Mouse (Mus musculus): ENCODE data around the gene Itgb2l.

DNA sequence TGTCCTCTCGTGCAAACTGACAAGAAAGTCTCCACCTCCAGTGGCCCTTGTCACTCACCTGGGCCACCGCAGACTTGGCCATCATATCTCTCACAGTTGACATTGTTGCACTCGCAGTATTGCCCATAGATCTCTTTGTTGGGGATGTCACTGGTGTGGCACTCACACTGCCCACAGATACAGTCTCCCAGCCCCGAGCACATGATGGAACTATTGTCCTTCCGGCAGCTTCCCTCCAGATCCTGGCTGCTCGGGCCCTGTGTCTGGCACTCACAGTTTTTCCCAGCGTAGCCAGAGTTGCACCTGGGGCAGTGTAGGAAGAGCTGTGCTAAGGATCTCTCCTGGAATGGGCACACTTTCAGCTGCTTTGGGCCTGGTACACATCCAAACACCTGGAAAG lies 16.7 kb downstream of the Itgb2l start:
- TF ChIP-seq CTCF (IDR thresholded peaks at IDR 0.05; ENCODE audit: extremely low read depth, insufficient read length, insufficient replicate concordance, low read depth, low read length) (no peak), POLR2A (IDR thresholded peaks at IDR 0.05; ENCODE audit: low read depth, low read length) (no peak)
